Mouse (Mus musculus) adrenal gland, adult 2 months (tissue): ENCODE measurements at regions not wholly inside any gene's neighbourhood (a gene's known extent, or its start where the extent isn't known, plus 50 kb on each side); places are given as distances from the start of the nearest gene placed in this dataset.

Experiments
- DNase-seq: peaks from one replicate; pipeline ENCODE4 v3.0.0; 2021
- microRNA-seq, 2 experiments: library from miRNA; unstranded; fragments of <30 nt; microRNA quantifications; one replicate each; pipeline ENCODE4 v1.2.0; 2021

DNA sequence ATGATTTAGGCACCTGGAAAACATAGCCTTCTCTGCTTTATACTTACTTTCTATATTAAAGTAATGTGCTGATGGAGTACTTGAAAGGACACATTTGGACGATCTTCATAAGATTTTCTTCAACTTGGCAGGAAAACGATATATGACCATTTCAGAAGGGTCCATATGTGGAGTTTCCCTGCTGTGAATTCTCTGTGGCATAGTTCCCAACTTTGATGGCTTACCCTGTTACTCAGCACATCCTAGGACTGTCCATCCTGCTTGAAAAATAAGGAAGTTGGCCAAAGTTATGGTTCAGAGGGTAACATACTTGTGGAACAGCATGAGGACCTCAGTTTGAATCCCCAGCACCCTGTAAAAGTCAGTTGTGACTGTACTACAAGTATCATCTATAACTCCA, 109.2 kb upstream of the Pbx1 start:
- no peak for DNase-seq

DNA sequence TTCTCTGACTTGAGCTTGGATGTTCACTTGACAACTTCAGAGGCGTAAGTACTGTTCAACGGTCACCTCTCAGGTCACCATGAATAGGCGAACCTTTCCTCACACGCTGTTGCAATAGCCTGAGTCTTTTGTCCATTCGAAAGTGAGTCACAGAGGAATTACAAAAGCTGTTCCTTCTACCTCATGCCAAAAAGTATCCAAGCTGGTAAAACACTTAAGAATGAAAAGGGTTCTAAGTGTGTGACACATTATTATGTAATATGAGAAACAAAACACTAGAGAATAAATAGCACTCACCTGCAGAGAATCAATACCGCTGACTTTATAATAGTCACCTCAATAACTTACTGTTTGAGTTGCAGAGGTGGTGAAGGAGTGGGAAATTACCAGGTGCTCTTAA, 86.0 kb upstream of the Pbx1 start:
- DNase-seq: peak; percentile 28

DNA sequence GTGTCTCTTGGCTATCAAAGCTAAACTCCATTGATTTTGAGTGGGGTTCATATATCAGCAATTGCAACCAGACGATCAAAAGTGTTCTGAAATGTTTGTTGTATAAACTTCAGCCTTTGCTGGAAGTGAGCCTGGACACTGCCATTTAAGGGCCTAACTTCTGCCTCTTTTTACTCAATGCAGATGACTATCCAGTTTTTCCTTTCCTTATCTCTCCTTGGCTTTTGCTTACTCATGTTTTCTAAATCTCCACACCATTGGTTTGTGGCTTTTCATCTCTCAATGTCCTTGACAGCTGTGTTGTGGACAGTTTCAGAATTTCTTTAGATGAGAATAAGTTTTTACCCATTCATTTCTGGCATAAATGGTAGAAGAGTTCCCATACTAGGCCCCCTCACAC, 74.3 kb upstream of the Pbx1 start:
- DNase-seq: peak; percentile 59

DNA sequence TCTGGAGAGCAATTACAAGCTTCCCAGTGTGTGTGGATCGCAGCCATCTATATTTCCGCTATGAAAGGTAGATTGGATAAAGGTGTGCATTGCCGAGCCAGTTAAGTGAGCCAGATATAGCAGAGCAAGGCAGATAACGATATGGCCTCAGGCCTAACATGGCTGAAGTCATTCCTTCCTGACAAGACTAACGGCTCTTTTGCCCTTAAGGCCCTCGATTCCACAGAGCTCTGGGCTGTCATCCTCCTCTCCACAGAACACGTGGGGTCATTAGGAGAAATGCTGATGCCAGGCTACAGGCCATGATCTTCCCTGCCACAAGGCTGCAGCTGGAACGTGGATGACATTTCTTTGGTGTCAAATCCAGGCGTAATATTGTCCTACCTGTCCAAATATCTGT, 72.7 kb upstream of the Pbx1 start:
- DNase-seq: no peak

DNA sequence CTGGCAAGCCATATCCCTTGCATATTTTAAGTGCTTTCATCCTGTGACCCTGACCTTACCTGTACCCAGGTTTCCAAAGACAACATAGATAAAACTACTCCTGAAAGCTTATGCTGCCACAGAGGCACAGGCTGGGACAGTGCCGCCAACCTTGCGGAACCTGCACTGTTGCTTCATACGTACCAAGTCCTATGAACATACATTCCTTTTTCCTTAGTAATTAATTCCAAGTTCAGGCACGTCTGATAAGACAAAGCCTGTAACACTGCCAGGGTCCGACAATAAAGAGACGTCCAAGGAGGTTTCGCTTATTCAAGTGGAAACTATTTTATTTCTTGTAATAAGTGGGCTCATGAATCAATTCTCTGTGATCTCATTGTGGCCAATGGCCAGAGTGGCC, 70.2 kb upstream of the Pbx1 start:
- DNase-seq: peak; percentile 79

DNA sequence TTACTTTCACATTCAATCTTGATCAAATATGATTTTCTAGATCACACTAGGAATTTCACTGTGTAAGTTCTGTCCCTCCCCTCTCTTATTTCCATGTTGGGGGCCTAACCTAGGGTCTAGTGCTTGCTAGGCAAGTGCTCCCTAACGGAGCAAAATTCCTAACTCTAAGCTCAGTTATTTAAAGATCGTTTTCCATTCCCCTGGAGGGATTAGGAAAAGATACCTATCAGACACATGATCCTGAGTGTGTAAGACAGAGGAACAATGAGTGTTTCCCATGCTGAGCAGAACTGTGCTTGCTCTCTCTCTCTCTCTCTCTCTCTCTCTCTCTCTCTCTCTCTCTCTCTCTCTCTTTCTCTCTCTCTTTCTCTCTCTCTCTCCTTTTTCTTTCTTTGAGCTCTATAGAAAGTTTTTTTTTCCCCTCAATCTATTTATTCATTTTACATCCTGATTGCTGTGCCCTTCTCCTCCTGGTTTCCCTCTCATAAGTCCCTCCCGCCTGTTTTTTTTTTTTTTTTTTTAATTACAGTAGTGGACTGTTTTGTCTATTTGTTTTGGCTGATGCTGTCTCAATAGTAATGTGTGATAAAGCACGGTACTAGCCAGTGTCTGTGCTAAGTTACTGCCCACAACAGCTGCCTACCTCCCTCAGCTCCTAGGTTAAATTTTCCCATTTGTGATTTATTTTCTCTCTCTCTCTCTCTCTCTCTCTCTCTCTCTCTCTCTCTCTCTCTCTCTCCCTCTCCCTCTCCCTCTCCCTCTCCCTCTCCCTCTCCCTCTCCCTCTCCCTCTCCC, 69.5 kb upstream of the Pbx1 start:
- DNase-seq: no peak

DNA sequence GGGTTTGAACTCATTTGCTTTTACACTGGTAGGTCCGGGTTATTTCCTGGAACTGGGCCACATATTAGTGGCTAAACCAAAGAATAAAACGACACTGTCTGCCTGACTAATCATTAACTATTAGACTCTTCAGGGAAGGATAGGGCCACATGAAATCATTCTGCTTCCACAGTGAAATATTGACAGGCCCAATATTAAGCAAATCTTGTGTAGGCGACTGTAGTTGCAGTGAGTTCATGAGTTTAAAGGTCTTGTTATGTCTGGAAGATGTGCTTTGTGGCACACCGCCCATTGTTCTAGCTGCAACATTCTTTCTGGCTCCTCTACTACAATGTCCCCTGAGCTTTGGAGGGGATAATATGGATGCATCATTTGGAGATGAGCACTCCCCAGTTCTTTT, 65.7 kb upstream of the Pbx1 start:
- DNase-seq: no peak

DNA sequence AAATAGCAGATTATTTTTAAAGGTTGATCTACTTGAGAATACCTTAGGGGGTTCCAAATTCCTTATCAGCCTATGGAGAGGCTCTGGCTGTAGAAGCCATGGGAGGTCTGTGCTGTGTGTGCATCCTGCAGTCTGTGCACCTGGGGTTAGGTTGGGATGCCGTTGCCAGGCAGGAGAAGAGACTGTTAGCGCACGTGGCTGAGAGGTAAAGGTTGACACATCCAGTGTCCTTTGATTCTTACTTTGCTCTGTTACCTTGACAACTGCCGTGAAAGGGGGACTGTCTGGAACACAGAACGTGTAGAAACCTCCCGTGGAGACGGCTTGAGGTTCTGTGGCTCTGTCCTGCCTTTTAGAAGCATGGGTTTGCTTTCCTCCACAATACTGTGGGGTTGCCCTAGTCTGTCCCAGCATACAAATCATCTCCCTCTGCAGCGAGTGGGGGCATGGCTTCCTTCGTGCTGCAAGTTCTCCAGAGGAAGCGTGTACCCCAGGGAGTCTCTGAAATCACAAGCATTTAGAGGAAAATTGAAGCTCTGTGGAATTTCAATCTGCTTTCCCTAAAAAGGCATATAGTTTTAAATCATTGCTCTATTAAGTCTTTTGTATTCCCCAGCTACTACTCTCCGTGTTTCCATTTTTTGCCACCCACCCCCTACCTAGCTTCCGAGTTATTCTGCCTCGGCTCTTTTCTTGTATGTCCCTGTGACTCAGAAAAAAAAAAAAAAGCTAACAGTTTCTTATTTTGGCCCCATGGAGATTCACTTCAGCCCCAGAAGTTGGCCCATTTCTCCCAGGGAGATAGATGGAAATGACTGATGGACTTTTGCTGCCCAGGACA, 63.8 kb upstream of the Pbx1 start:
- no peak for DNase-seq

DNA sequence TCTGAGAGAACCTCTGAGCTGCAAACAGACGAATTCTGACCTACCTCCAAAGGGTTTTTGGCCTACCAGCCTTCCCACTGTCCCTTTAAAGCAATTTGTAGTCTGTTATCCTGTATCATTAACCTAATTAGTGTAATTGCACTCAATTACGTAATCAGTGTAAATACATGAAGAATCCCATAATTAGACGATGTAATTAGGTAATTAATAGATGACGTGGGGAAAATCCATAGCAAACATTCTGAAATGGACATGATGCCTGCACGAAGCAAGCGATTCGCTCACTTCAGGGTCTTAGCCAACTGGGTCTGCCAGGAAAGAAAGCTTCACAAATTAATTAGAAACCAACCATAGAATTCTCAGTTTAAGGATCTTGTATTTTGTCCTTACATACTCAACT, 55.4 kb upstream of the Pbx1 start:
- no peak for DNase-seq

DNA sequence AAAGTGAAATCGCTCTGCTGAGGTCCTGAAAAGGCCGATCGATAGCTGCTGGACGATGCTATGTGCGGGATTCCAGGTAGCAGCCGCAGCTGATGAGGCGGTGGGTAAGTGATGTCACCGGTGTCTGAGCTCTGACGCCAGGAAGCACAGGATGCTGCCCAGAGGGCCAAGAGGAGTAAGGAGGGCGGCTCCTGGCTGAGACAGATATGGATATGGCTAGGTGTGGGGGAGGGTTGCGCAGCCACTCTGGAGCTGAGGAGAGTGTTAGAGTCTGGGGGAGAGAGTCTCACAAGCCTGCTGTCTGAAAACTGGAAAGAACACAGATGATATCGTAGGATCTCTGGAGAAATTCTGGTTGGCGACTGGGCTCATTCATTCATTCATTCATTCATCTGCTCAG, 51.6 kb upstream of the Pbx1 start:
- no peak for DNase-seq

Small RNA genes lying in the stretch of these regions (microRNA-seq; reads per million reads assigned to microRNA genes)
- 0 reads per million in 2 experiments for gene Mir6348
- gene Mir6354: 0 reads per million in 2 experiments
